Mouse (Mus musculus) adrenal gland, adult 18-20 months (tissue): Measurements from ENCODE around the gene Rpl13. TPM values are rescaled to one million over a fixed set of nuclear protein-coding genes. Genes with fewer than 3 reads are reported as not detected.

Experiments used
- DNase-seq, 2 experiments: peaks; one replicate each; pipeline ENCODE4 v3.0.0; 2021 to 2022; ENCODE audit warnings: low spot score in 2 of 2
- total RNA-seq, 2 experiments: library from RNA; stranded (reverse); gene quantifications; 1 replicate in 1 of 2; 2 replicates in 1 of 2; pipeline ENCODE4 v1.2.3; 2021

Gene Rpl13
- total RNA-seq, 2 experiments from 2014 or later: 629 to 647 TPM

GRCm38 (mm10) chr8:123105553-123106326 is 3.6 kb downstream of the Rpl13 start:
- DNase-seq: no peak

GRCm38 (mm10) chr8:123106531-123106930 is 4.4 kb downstream of the Rpl13 start:
- DNase-seq: no peak

- DNase-seq: no peak
Measured at GRCm38 (mm10) chr8:123108010-123108409, 5.9 kb downstream of the Rpl13 start.

- no peak for DNase-seq
Measured at GRCm38 (mm10) chr8:123108953-123109352, 6.8 kb downstream of the Rpl13 start.

GRCm38 (mm10) chr8:123110649-123111048 is 8.5 kb downstream of the Rpl13 start:
- peak; percentile 49 to 57 for DNase-seq

- DNase-seq: no peak
Measured at GRCm38 (mm10) chr8:123112892-123113291, 10.7 kb downstream of the Rpl13 start.

GRCm38 (mm10) chr8:123113908-123114469 is 11.8 kb downstream of the Rpl13 start:
- no peak for DNase-seq

GRCm38 (mm10) chr8:123114644-123115043 is 12.5 kb downstream of the Rpl13 start:
- DNase-seq: no peak

- no peak for DNase-seq
Measured at GRCm38 (mm10) chr8:123117127-123117731, 15.1 kb downstream of the Rpl13 start, which contains the start of gene Cpne7. Gene Cpne7, plus strand, starts transcription at chr8:123117374.

GRCm38 (mm10) chr8:123117744-123118143 is 15.6 kb downstream of the Rpl13 start:
- no peak for DNase-seq

GRCm38 (mm10) chr8:123122059-123122458 is 19.9 kb downstream of the Rpl13 start:
- DNase-seq: no peak

GRCm38 (mm10) chr8:123122670-123123069 is 20.5 kb downstream of the Rpl13 start:
- DNase-seq: no peak

- no peak for DNase-seq
Measured at GRCm38 (mm10) chr8:123126193-123126816, 24.2 kb downstream of the Rpl13 start.

GRCm38 (mm10) chr8:123131041-123131440 is 28.9 kb downstream of the Rpl13 start:
- no peak for DNase-seq

GRCm38 (mm10) chr8:123132953-123133352 is 30.8 kb downstream of the Rpl13 start:
- DNase-seq: no peak

GRCm38 (mm10) chr8:123134149-123134713 is 32.1 kb downstream of the Rpl13 start:
- DNase-seq: no peak

GRCm38 (mm10) chr8:123135406-123135805 is 33.3 kb downstream of the Rpl13 start:
- DNase-seq: no peak

- no peak for DNase-seq
Measured at GRCm38 (mm10) chr8:123135806-123136205, 33.7 kb downstream of the Rpl13 start.

GRCm38 (mm10) chr8:123136287-123136686 is 34.1 kb downstream of the Rpl13 start:
- DNase-seq: no peak

GRCm38 (mm10) chr8:123137645-123138077 is 35.5 kb downstream of the Rpl13 start:
- no peak for DNase-seq

- no peak for DNase-seq
Measured at GRCm38 (mm10) chr8:123138741-123139140, 36.6 kb downstream of the Rpl13 start.
